Mouse (Mus musculus) T-cell, adult 2 months (primary cell): ENCODE data around the gene Oma1.

Experiments
- DNase-seq: peaks from one replicate; pipeline ENCODE4 v3.0.0; 2022; ENCODE audit warnings: low spot score

Gene Oma1

DNA sequence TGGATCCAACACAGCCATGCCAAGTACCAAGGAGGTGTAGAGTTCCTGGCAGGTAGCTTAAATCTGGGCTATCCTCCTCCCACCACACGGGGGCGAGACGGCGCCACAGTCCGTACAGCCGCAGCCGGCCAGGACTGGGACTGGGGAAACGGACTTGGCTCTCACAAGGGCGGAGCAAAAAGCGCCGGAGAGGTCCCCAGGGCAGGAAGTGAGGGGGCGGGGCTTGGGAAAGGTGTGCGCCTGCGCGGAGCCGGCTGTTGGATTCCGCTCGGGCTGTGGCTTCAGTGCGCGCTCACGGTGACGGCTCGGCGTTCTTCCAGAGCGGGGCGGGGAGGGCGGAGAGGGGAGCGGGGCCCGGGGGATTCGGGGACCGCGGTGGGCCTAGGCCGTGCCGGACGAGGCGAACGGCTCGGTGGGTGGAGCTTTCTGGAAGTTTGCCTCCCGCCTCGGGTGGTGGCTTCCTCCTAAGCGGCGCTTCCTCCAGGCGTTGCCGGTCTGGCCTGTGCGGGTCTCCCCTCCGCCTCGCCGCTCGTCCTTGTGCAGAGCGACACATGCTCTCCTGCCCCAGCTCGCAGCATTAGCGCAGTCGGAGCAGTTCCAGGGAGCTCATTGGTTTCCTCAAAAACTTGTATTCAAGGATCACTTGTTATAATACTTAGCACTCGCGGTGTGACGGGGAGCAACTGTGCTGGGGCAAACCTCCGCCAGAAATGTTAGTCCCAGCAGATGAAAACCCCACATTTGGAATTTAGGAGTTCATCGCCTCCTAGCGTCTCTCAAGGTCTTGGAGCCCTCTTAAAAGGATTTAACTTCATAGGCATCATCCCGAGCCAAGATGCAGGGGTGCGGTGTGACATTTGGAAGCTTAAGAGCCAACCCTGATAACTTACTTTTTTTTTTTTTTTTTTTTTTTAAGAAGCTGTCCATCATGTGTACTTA lies at the start of gene Oma1:
Gene Oma1 (plus strand): TSS at position 226 of the 939 bp plus-strand sequence.
- DNase-seq, result peak; percentile 97

- no peak for DNase-seq
Observed at GRCm38 (mm10) chr4:103263812-103264396, 49.7 kb upstream of the Oma1 start.

- no peak for DNase-seq
Observed at GRCm38 (mm10) chr4:103265166-103265565, 48.4 kb upstream of the Oma1 start.

- DNase-seq, result no peak
Observed at GRCm38 (mm10) chr4:103269336-103269735, 44.3 kb upstream of the Oma1 start.

DNA sequence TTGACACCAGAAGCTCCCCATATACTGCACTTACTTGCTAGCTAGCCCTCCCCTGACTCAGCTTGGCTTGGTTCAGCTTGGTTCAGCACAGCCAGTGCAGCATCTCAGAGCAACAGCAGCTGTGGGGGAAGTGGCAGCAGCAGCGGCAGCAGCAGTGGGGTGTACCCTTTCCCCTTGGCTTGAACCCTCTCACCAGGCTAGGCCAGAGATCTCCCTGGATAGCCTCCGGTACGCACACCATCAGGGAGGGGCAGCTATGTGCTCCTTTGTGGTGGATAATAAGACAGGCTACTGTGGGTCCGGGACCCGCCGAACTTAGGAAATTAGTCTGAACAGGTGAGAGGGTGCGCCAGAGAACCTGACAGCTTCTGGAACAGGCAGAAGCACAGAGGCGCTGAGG lies 40.6 kb upstream of the Oma1 start:
- DNase-seq, result no peak

DNA sequence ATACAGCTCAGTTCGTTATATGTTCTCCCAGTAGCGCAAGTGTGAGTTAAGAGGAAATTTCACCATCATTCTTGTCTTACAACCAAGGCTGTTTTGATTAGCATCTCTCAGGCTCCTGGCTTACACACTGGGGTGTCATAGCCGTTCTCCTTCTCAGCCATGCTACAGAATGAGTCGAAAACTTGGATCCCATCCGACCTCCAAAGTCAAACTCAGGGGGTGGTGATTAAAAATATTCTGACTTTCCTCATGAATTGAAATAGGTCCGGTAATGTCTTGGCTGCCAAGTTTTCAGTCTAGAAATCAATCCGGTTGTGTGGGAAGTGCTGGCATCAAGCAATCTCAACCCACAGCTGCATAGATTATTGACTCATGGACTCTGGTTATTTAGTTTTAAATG lies 25.3 kb upstream of the Oma1 start:
- no peak for DNase-seq

DNA sequence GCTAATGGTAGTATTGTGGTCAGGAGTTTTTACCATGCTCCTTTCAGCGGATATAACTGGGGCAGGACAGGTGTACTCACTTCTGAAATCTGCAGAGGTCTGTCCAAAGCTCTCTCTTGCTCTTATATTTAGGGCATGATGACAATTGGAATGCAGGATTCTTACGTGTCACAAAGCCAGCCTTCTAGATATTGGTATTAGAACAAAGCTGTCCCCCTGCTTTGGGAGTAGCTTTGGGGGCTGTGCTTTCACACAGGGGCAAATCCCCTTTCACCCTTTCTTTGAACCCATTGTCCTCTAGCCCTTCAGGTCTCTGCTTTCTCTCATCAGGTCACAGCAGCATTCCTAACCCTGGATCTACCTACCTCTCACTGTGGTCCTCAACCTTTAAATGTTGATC lies 22.8 kb upstream of the Oma1 start, which contains the start of gene 4921539E11Rik:
Gene 4921539E11Rik (minus strand): TSS at position 101 of the 400 bp plus-strand sequence.
- DNase-seq, result no peak

DNA sequence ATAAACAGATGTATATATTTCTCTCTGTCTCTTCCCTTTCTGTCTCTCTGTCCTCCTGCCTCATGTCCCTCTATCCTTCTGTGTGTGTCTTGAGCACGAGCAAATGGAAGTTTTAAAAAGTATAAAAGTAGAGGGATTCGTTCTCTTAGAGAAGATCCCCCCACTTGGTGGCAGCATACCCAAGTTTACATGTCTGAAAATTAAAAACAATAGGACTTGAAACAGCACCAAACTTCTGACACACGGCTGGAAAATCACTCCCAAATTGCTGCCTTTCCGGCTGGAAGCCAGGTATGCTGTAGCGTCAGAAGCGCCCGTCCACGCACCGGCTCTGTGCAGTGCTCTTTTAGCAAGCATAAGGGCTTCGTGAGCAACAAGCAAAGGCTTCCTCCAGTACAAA lies 14.3 kb upstream of the Oma1 start:
- no peak for DNase-seq

- DNase-seq, result no peak
Observed at GRCm38 (mm10) chr4:103303851-103304250, 9.8 kb upstream of the Oma1 start.

DNA sequence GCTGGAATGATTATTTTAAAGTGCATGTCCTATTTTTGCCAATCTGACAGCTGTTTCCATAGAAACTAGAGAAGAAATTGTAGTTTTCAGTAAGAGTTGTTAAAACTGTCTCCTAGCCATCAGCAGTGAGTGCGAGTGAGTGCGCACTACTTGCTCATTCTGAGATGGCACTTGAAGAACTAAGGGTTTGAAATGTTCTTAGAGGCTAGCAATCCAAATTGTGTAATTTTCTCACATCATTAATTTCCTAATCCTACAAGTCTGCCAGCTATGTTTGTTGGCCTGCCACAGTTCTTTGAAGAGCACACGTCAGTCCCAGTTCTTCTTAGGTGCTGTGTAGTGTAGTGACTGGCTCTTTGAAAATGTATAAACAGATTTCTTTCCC lies 906 bp downstream of the Oma1 start:
- no peak for DNase-seq

- DNase-seq, result no peak
Observed at GRCm38 (mm10) chr4:103315861-103316260, 2.2 kb downstream of the Oma1 start.

- no peak for DNase-seq
Observed at GRCm38 (mm10) chr4:103321461-103321860, 7.8 kb downstream of the Oma1 start.

GRCm38 (mm10) chr4:103324688-103325451 lies 11.3 kb downstream of the Oma1 start:
- DNase-seq, result no peak

DNA sequence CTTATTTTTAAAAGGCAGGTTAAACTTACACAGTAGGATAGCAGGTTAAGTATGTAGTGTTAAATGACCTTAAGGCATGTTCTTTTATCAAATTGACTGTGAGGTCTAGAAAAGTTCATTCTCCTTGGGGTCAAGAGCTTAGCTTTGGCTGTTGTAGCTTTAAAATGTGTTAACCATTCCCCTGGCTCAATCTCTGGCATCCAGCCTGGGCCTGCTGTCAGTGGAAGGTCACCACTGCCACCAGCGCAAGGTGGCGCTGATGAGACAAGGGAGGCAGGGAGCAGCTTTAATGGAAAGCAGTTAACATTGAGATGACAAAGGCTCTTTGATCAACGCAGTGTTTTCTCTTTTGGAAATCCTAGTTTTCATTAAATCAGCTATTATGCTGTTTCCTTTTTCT lies 13.4 kb downstream of the Oma1 start:
- no peak for DNase-seq

GRCm38 (mm10) chr4:103329348-103329747 lies 15.7 kb downstream of the Oma1 start:
- DNase-seq, result no peak

GRCm38 (mm10) chr4:103335134-103335533 lies 21.5 kb downstream of the Oma1 start:
- DNase-seq, result no peak

DNA sequence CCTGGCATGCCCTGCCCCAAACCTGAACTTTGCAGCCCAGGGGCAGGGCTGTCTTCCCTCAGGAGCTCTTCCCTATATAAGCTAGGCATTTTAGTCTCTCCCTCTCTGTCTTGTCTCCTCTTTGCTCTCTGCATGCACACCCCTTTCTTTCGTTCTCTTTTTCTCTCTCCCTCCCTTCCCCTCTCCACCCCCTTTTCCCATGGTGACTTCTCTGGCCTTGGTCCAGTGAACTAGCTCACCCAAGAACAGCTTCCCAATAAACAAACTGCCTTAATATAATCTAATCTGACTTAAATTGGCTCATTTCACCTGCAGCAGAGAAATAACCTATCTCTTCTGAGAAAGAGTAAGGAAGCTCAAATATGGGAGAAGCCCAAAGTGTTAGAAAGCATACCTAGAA lies 27.1 kb downstream of the Oma1 start:
- DNase-seq, result no peak

DNA sequence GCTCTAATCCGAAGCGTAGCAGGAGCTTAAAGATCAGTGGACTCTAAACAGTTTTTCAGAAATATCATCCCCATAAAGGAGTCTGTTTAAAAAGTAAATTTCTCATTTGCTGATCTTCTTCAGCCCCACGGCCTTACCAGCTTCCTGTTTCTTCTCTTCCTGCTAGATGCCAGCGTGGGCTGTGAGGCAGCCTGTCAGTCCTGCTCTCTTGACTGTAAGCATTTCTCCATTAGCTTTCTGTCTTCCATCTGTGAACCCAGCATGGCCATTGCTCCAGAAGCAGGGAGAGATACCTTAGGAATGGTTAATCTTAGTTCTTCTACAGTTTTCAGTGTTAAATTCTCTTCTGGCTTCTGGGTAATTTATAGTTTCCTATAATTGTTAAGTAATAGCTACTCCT lies 28.0 kb downstream of the Oma1 start:
- no peak for DNase-seq

- peak; percentile 8 for DNase-seq
Observed at GRCm38 (mm10) chr4:103346058-103346457, 32.4 kb downstream of the Oma1 start.

GRCm38 (mm10) chr4:103346849-103347248 lies 33.2 kb downstream of the Oma1 start:
- DNase-seq, result no peak

DNA sequence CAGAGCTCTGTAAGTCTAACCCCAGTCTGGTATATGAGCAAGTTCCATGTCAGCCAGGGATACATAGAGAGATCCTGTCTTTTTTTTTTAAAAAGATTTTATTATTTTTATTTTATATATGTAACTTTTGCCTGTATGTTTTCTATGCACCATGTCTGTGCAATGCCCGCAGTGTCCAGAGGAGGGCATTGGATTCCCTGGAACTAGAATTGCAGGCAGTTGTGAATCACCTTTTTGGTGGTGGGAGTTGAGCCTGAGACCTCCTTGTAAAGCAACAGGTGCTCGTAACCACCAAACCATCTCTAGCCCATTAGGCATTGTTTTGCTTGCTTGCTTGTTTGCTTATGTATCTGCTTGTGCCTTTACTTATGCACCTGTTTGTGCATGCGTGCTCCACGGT lies 35.6 kb downstream of the Oma1 start:
- no peak for DNase-seq

- no peak for DNase-seq
Observed at GRCm38 (mm10) chr4:103352926-103353325, 39.3 kb downstream of the Oma1 start.

GRCm38 (mm10) chr4:103357457-103357856 lies 43.8 kb downstream of the Oma1 start:
- no peak for DNase-seq
